Mouse (Mus musculus) CD4-positive, CD25-positive, alpha-beta regulatory T cell, adult 9 weeks (primary cell): ENCODE data around the gene Lamc1. TPM values are rescaled to one million over a fixed set of nuclear protein-coding genes. Genes with fewer than 3 reads are reported as not detected.

ENCODE experiments used
- polyA plus RNA-seq: library from polyadenylated mRNA; unstranded; fragments of 100-300 nt; shearing (Covaris generic); gene quantifications from one replicate; pipeline ENCODE4 v1.2.1, GENCODE M21; 2017

Lamc1 gene
- polyA plus RNA-seq: 3.3 TPM

GRCm38 (mm10) chr1:153332444-153333295 lies at the start of gene Lamc1:
Gene Lamc1 (minus strand): TSS chr1:153332786.

GRCm38 (mm10) chr1:153185828-153186803 lies 146.5 kb downstream of the Lamc1 start, which contains the start of gene Lamc2:
Gene Lamc2 (minus strand): TSS chr1:153186447.

Other genes starting within 250 kb of the Lamc1 start
- 1.4 TPM for gene Lamc2, start 146.3 kb downstream of the Lamc1 start, polyA plus RNA-seq
- not detected for gene Shcbp1l, start 92.4 kb upstream of the Lamc1 start, polyA plus RNA-seq
- 55.2 TPM for gene Dhx9, start 154.9 kb upstream of the Lamc1 start, polyA plus RNA-seq
- gene Npl, start 217.3 kb upstream of the Lamc1 start, polyA plus RNA-seq: not detected